Mouse (Mus musculus): Measurements from ENCODE around the gene Tec.

- TF ChIP-seq CTCF (IDR thresholded peaks at IDR 0.05; ENCODE audit: low read depth, low read length), result no peak
- no peak for TF ChIP-seq POLR2A (IDR thresholded peaks at IDR 0.05; ENCODE audit: insufficient read depth, low read length)
Measured at GRCm38 (mm10) chr5:72725404-72725803, 142.9 kb downstream of the Tec start.

All from ES-Bruce4 (cell line).